Mouse (Mus musculus): ENCODE measurements around the gene Timp2. TPM values are rescaled to one million over a fixed set of nuclear protein-coding genes. Genes with fewer than 3 reads are reported as not detected.

The Timp2 gene
- polyA plus RNA-seq, 1 experiment from 2014 or later = 74.1 TPM

DNA sequence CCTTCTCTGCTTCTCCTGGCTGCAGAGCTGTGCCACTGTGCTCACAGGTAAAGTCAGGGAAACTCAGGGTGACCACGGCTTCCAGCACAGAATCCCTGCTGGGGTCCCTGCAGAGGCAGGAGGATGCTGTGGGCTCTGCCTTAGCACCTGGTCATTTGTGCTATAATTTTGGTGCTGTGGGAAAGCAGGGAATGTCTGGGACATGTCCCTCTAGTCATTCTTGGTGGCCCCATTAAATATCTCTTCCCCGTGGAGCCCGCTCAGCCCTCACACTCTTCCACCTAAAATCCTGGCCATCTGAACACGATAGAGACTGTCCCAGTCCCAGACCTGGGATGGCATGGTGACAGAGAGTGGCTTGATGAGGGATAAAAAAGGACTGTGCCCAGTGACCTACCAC, 8.5 kb upstream of the Timp2 start:
- no peak for ATAC-seq (ENCODE audit: low read depth)
- no peaks in the 10 kb centered on the region for H3K9me3 ChIP-seq (ENCODE audit: control insufficient read depth, low read length)
- H3K4me3 ChIP-seq (ENCODE audit: low read length) = no peak overlapping the region
- peaks cover 30% of the 10 kb centered on the region for H3K4me1 ChIP-seq (replicated peaks; ENCODE audit: control insufficient read depth, insufficient read depth, low read length)
- WGBS = 82% methylated on average over 4 of the region's 4 CpGs
- H3K27me3 ChIP-seq (ENCODE audit: control insufficient read depth, insufficient read depth, low read depth, low read length) = no peaks in the 10 kb centered on the region
- H3K9ac ChIP-seq (ENCODE audit: low read length) = no peak overlapping the region
- no peak overlapping the region for H3K4me2 ChIP-seq (ENCODE audit: low read depth, low read length)
- H3K36me3 ChIP-seq (ENCODE audit: control insufficient read depth, insufficient read depth, low read length) = no peaks in the 10 kb centered on the region
- H3K27ac ChIP-seq (ENCODE audit: low read length) = no peak overlapping the region

DNA sequence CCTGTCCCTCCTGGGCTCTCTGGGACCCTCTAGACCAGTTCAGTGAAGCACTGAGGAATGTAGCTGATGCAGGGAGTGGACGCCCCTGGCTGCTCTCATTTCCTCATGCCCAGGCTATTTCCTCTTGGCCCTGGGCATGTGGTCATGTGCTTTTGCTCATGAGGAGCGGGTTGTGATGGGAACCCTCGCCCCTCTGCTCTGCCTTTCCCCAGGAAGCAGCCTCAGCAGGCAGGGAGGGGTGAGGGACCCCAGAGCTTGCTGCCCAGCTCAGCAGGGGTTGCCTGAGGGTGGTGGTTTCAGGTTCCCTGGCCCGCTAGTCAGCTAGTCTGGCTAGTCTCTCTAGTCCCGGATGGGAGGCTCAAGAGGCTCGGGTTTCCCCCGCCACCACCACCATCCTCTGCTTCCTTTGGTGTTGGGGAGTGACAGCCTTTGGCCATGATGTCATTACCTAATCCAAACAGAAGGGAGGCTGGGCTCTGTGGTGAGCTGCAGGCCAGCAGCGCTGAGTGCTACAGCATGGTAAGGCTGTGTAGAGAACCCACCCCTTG, 7.5 kb upstream of the Timp2 start:
- Histone ChIP-seq H3K4me1 (replicated peaks; ENCODE audit: control insufficient read depth, insufficient read depth, low read length) (peaks cover 30% of the 10 kb centered on the region), H3K4me2 (ENCODE audit: low read depth, low read length) (peak overlapping the region; percentile 35), H3K27me3 (ENCODE audit: control insufficient read depth, insufficient read depth, low read depth, low read length) (no peaks in the 10 kb centered on the region), H3K4me3 (ENCODE audit: low read length) (no peak overlapping the region), H3K9me3 (ENCODE audit: control insufficient read depth, low read length) (no peaks in the 10 kb centered on the region), H3K27ac (ENCODE audit: low read length) (peak overlapping the region; percentile 84), H3K36me3 (ENCODE audit: control insufficient read depth, insufficient read depth, low read length) (no peaks in the 10 kb centered on the region), H3K9ac (ENCODE audit: low read length) (peak overlapping the region; percentile 43)
- peak; percentile 78 for ATAC-seq (ENCODE audit: low read depth)
- WGBS = 2% methylated on average over 8 of the region's 8 CpGs

DNA sequence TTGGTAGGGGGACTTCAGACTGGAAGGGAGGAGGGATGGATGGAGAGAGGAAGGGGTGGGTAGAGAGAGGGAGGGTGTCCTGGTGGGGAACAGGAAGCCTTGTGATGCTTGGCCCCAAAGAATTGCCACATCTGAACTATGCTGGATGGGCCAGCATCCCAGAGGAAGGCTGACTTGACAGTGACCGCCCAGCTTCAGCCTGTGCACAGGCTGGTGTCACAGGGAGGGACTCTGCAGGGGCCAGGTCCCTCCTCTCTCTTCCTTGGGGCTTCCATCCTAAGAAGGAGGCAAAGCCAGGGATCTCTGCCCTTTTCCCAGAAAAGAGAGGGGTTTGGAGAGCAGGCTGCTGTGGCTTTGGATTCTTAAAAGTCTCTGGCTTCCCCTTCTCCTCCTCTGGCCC, 7.0 kb upstream of the Timp2 start:
- Histone ChIP-seq H3K27me3 (ENCODE audit: control insufficient read depth, insufficient read depth, low read depth, low read length) (no peaks in the 10 kb centered on the region), H3K4me1 (replicated peaks; ENCODE audit: control insufficient read depth, insufficient read depth, low read length) (peaks cover 30% of the 10 kb centered on the region), H3K27ac (ENCODE audit: low read length) (peak overlapping the region; percentile 84), H3K9ac (ENCODE audit: low read length) (peak overlapping the region; percentile 34; the same call in 1 of the 2 replicates), H3K9me3 (ENCODE audit: control insufficient read depth, low read length) (no peaks in the 10 kb centered on the region), H3K36me3 (ENCODE audit: control insufficient read depth, insufficient read depth, low read length) (no peaks in the 10 kb centered on the region), H3K4me3 (ENCODE audit: low read length) (no peak overlapping the region), H3K4me2 (ENCODE audit: low read depth, low read length) (no peak overlapping the region)
- WGBS = 17% methylated on average over 1 of the region's 1 CpGs
- peak; percentile 30; the same call in 1 of the 2 replicates for ATAC-seq (ENCODE audit: low read depth)

DNA sequence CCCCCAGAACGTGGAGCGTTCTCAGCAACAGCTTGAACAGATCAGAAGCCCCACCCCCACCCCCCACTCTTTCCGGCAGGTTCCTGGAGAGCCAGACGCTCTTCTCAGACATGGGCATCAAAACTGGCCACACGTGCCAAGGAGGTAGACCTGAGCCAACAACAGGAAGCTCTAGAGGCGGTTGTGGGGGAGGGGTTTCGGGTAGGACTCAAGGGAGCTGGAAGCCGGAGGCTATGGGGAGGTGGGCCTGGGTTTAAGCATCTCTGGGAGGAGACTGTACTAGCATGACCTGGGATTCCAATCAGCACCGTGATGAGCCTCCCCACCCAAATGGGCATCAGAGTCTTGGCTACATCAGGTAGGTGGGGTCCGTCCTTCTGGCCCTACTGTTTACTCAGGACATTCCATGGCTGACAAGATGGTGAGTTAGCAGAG, 5.4 kb upstream of the Timp2 start:
- peak; percentile 21; the same call in 1 of the 2 replicates for ATAC-seq (ENCODE audit: low read depth)
- 25% methylated on average over 10 of the region's 10 CpGs for WGBS
- no peaks in the 10 kb centered on the region for H3K9me3 ChIP-seq (ENCODE audit: control insufficient read depth, low read length)
- H3K36me3 ChIP-seq (ENCODE audit: control insufficient read depth, insufficient read depth, low read length) = no peaks in the 10 kb centered on the region
- no peaks in the 10 kb centered on the region for H3K27me3 ChIP-seq (ENCODE audit: control insufficient read depth, insufficient read depth, low read depth, low read length)
- no peak overlapping the region for H3K4me3 ChIP-seq (ENCODE audit: low read length)
- no peak overlapping the region for H3K4me2 ChIP-seq (ENCODE audit: low read depth, low read length)
- H3K9ac ChIP-seq (ENCODE audit: low read length) = no peak overlapping the region
- H3K4me1 ChIP-seq (replicated peaks; ENCODE audit: control insufficient read depth, insufficient read depth, low read length) = peaks cover 30% of the 10 kb centered on the region
- no peak overlapping the region; the same call in 1 of the 2 replicates for H3K27ac ChIP-seq (ENCODE audit: low read length)

DNA sequence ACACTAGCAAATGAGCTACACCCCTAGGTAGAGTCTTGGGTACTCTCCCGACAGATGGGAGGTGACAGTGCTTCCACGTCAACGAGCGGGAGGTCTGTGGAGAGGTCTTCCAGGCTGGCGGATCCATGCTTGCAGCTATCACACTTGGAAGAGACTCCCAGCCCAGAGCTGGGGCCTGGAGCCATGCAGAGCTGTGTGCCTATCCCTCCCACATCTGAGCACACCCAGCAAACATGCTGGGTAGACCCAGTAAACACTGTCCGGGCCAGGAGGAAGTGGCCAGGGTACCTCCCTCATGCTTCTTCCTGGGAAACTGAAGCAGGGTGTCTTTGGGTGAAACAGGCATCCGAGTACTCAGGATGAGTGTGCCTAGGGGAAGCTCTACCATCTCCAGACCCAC, 5.0 kb upstream of the Timp2 start:
- ATAC-seq (ENCODE audit: low read depth) = peak; percentile 16; the same call in 1 of the 2 replicates
- no peaks in the 10 kb centered on the region for H3K27me3 ChIP-seq (ENCODE audit: control insufficient read depth, insufficient read depth, low read depth, low read length)
- no peak overlapping the region for H3K4me2 ChIP-seq (ENCODE audit: low read depth, low read length)
- no peak overlapping the region for H3K4me3 ChIP-seq (ENCODE audit: low read length)
- H3K36me3 ChIP-seq (ENCODE audit: control insufficient read depth, insufficient read depth, low read length) = no peaks in the 10 kb centered on the region
- no peak overlapping the region; the same call in 1 of the 2 replicates for H3K27ac ChIP-seq (ENCODE audit: low read length)
- WGBS = 44% methylated on average over 7 of the region's 7 CpGs
- H3K9ac ChIP-seq (ENCODE audit: low read length) = no peak overlapping the region
- H3K9me3 ChIP-seq (ENCODE audit: control insufficient read depth, low read length) = no peaks in the 10 kb centered on the region
- peaks cover 34% of the 10 kb centered on the region for H3K4me1 ChIP-seq (replicated peaks; ENCODE audit: control insufficient read depth, insufficient read depth, low read length)

DNA sequence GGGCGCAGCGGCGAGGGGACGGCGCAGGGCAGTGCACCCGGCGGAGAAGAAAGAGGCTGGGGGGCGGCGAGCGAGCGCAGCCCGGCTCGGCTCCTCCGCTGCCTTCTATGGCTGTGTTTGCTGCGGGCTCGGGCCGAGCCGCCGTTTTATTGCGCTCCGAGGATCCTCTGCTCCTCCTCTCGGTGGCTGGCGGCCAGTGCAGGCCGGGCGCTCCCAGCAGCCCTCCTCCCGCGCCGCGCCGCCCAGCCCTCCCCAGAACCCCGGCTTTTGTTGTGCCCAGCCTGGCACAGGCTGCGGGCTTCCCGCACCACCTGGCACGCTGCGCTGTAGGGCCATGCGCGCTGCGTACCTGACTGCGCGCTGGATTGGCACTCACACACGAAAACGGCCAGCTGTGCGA, 335 bp downstream of the Timp2 start:
- Histone ChIP-seq H3K27ac (ENCODE audit: low read length) (peak overlapping the region; percentile 85), H3K4me1 (replicated peaks; ENCODE audit: control insufficient read depth, insufficient read depth, low read length) (peaks cover 20% of the 10 kb centered on the region), H3K27me3 (ENCODE audit: control insufficient read depth, insufficient read depth, low read depth, low read length) (no peaks in the 10 kb centered on the region), H3K9me3 (ENCODE audit: control insufficient read depth, low read length) (no peaks in the 10 kb centered on the region), H3K36me3 (ENCODE audit: control insufficient read depth, insufficient read depth, low read length) (no peaks in the 10 kb centered on the region), H3K4me2 (ENCODE audit: low read depth, low read length) (peak overlapping the region; percentile 79), H3K4me3 (ENCODE audit: low read length) (peak overlapping the region; percentile 78), H3K9ac (ENCODE audit: low read length) (peak overlapping the region; percentile 92)
- ATAC-seq (ENCODE audit: low read depth) = peak; percentile 95
- WGBS = under 1% methylated on average over 42 of the region's 43 CpGs

DNA sequence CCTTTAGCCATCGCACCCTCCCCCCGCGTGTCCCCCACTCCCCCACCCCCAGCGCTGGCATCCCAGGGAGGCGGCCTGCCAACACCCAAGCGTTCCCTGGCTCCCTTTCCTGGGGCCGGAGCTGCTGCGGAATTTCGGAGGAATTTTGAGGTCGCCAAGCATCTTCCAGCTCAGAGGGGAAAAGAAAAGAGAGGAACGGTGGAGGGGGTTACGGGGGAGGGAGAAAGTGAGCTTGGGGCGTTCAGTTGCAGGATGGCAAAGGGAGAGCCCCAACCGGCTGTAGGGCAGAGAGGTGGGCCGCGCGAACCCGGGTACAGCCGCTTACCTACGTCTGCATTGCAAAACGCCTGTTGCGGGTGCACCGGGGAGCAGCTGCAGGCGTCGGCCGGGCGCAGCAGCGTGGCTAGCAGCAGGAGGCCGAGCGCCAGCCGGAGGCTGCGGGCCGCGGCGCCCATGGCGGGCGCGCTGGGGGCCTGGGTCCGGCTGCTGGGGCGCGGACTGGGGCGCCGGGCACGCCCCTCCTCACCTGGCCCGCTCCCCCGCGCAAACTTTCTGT, 826 bp downstream of the Timp2 start:
- WGBS = 0% methylated on average over 42 of the region's 47 CpGs
- H3K9me3 ChIP-seq (ENCODE audit: control insufficient read depth, low read length) = no peaks in the 10 kb centered on the region
- peak; percentile 63 for ATAC-seq (ENCODE audit: low read depth)

DNA sequence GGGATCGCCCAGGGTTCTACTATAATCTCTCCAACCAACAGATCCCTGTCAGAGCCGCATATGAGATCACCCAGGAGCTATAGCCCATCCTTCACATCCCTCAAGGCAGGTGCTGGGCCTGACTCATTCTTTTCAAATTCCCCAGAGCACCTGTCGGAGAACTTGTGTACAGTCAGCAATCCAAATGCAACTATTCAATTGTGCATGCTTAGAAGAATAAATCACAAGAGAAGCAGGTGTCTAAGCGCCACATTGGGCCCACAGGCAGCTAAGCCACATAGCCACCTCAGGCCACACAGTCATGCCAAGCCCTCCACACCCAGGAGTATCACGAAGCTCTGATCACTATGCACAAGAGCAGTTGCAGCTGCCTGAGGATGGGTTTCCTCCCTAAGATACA, 6.0 kb downstream of the Timp2 start:
- no peak for ATAC-seq (ENCODE audit: low read depth)
- Histone ChIP-seq H3K9me3 (ENCODE audit: control insufficient read depth, low read length) (no peaks in the 10 kb centered on the region), H3K4me2 (ENCODE audit: low read depth, low read length) (no peak overlapping the region), H3K4me3 (ENCODE audit: low read length) (no peak overlapping the region), H3K9ac (ENCODE audit: low read length) (no peak overlapping the region), H3K4me1 (replicated peaks; ENCODE audit: control insufficient read depth, insufficient read depth, low read length) (peaks cover 36% of the 10 kb centered on the region), H3K27me3 (ENCODE audit: control insufficient read depth, insufficient read depth, low read depth, low read length) (no peaks in the 10 kb centered on the region), H3K36me3 (ENCODE audit: control insufficient read depth, insufficient read depth, low read length) (no peaks in the 10 kb centered on the region), H3K27ac (ENCODE audit: low read length) (peak overlapping the region; percentile 51; the same call in 1 of the 2 replicates)
- 83% methylated on average over 5 of the region's 5 CpGs for WGBS

More for the DNA sequence above, 826 bp downstream of the Timp2 start:
- peak overlapping the region; percentile 78 for H3K4me3 ChIP-seq (ENCODE audit: low read length)
- peak overlapping the region; percentile 85 for H3K27ac ChIP-seq (ENCODE audit: low read length)
- peak overlapping the region; percentile 92 for H3K9ac ChIP-seq (ENCODE audit: low read length)
- no peaks in the 10 kb centered on the region for H3K36me3 ChIP-seq (ENCODE audit: control insufficient read depth, insufficient read depth, low read length)
- no peaks in the 10 kb centered on the region for H3K27me3 ChIP-seq (ENCODE audit: control insufficient read depth, insufficient read depth, low read depth, low read length)
- H3K4me1 ChIP-seq (replicated peaks; ENCODE audit: control insufficient read depth, insufficient read depth, low read length) = peaks cover 19% of the 10 kb centered on the region
- H3K4me2 ChIP-seq (ENCODE audit: low read depth, low read length) = peak overlapping the region; percentile 79

DNA sequence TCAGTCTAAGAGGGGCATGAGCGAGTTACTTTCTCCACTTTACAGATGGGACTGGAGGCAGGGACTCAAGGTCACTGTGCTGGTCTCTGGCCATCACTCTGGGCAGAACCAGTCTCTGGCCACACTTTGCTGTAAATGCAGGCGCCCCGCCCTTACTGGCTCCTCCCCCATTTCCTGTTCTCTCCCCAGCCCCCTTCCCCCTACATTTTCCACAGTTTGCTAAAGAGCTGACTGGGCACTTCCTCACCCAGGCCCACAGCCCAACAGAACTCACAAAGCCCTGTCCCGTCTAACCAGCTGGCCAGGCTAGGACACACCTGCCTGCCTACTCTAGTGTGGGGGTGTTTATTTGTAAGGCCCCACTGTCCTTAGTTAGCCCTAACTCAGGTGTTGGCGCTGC, 6.7 kb downstream of the Timp2 start:
- Histone ChIP-seq H3K36me3 (ENCODE audit: control insufficient read depth, insufficient read depth, low read length) (no peaks in the 10 kb centered on the region), H3K4me3 (ENCODE audit: low read length) (no peak overlapping the region), H3K4me2 (ENCODE audit: low read depth, low read length) (peak overlapping the region; percentile 9; the same call in 1 of the 2 replicates), H3K4me1 (replicated peaks; ENCODE audit: control insufficient read depth, insufficient read depth, low read length) (peaks cover 33% of the 10 kb centered on the region), H3K27me3 (ENCODE audit: control insufficient read depth, insufficient read depth, low read depth, low read length) (no peaks in the 10 kb centered on the region), H3K27ac (ENCODE audit: low read length) (peak overlapping the region; percentile 55), H3K9ac (ENCODE audit: low read length) (peak overlapping the region; percentile 37; the same call in 1 of the 2 replicates), H3K9me3 (ENCODE audit: control insufficient read depth, low read length) (no peaks in the 10 kb centered on the region)
- ATAC-seq (ENCODE audit: low read depth) = peak; percentile 84
- WGBS = 28% methylated on average over 5 of the region's 5 CpGs

Data from lung, embryonic 16.5 days (tissue).